Mouse (Mus musculus) cerebellum, adult 2 months (tissue): ENCODE measurements around the gene Sorcs2. TPM values are rescaled to one million over a fixed set of nuclear protein-coding genes. Genes with fewer than 3 reads are reported as not detected.

Experiments used
- DNase-seq, 2 experiments: peaks; one replicate each; pipeline ENCODE4 v3.0.0; 2021
- H3K27ac ChIP-seq: fragments of 200-500 bp; 2 replicates; pipeline ENCODE4 v1.5.1; 2012; ENCODE audit warnings: low read length, control low read depth, inconsistent platforms; ENCODE audit not compliant: insufficient read depth
- H3K27me3 ChIP-seq: fragments of 200-500 bp; 2 replicates; pipeline ENCODE4 v1.6.1; 2012; ENCODE audit warnings: inconsistent platforms, mild to moderate bottlenecking, low read length, moderate library complexity; ENCODE audit not compliant: control insufficient read depth, insufficient read depth
- H3K4me1 ChIP-seq: fragments of 200-500 bp; 2 replicates; pipeline ENCODE4 v1.6.1; 2011; ENCODE audit warnings: low read length; ENCODE audit not compliant: control insufficient read depth, insufficient read depth
- H3K4me3 ChIP-seq: fragments of 200-500 bp; replicated peaks from 2 replicates; pipeline ENCODE3; 2011; ENCODE audit warnings: mild to moderate bottlenecking, low read depth, low read length, control low read depth; ENCODE audit not compliant: insufficient read depth
- CTCF ChIP-seq: fragments of 200-500 bp; IDR thresholded peaks from 2 replicates; pipeline ENCODE4 v1.5.1; 2011; ENCODE audit warnings: low read depth, mild to moderate bottlenecking, control low read depth, low read length, moderate library complexity, borderline replicate concordance; ENCODE audit not compliant: insufficient read depth
- POLR2A ChIP-seq: fragments of 200-500 bp; IDR thresholded peaks from 2 replicates; pipeline ENCODE4 v1.6.1; 2011; ENCODE audit warnings: low read length, control low read depth, borderline replicate concordance; ENCODE audit not compliant: insufficient read depth
- WGBS: fragments of 180-500 bp; shearing (Covaris S2); methylation state at CpG from one replicate; pipeline ENCODE4 v1.1.7; 2018; 5-methylcytosine and 5-hydroxymethylcytosine counted together
- polyA plus RNA-seq: library from polyadenylated mRNA; depleted of rRNA; stranded (reverse); fragments of >200 nt; gene quantifications from 2 replicates; pipeline ENCODE4 v1.2.3, GENCODE M21; 2012

Gene Sorcs2
- polyA plus RNA-seq, 1 experiment: 8.7 TPM

DNA sequence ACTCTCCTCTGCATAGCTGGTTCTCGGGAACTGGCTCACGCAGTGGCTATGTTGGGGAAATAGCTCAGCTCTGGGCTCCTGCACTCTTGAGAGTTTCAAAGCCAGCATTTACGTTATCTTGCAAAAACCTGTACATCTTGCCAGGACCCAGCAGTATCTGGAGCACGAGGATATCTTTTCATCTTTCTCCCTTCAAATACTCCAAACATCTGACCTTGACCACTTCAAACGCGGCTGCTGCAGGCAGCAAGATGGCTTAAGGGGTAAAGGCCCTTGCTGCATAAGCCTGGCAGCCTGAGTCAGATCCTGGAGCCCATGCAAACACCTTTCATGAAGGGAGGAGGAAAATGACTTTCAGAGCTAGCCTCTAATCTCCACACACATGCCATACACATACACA lies 258.2 kb downstream of the Sorcs2 start:
- Histone ChIP-seq H3K27me3 (no peaks in the 10 kb centered on the region), H3K27ac (no peak overlapping the region), H3K4me3 (no peak overlapping the region), H3K4me1 (peaks cover 11% of the 10 kb centered on the region)
- no peak for DNase-seq
- TF ChIP-seq CTCF (no peak), POLR2A (no peak)
- WGBS: 82% methylated on average over 6 of the region's 6 CpGs

GRCm38 (mm10) chr5:36135874-36136542 lies 261.9 kb downstream of the Sorcs2 start:
- Histone ChIP-seq H3K4me3 (no peak overlapping the region), H3K4me1 (peaks cover 11% of the 10 kb centered on the region), H3K27ac (no peak overlapping the region), H3K27me3 (no peaks in the 10 kb centered on the region)
- no peak for DNase-seq
- TF ChIP-seq CTCF (no peak), POLR2A (no peak)
- 90% methylated on average over 3 of the region's 3 CpGs for WGBS

- Histone ChIP-seq H3K4me3 (no peak overlapping the region), H3K27ac (no peak overlapping the region), H3K27me3 (no peaks in the 10 kb centered on the region), H3K4me1 (peaks cover 19% of the 10 kb centered on the region)
- WGBS: 91% methylated on average over 6 of the region's 6 CpGs
- DNase-seq: no peak
- TF ChIP-seq POLR2A: no peak
- no peak for TF ChIP-seq CTCF
Observed at GRCm38 (mm10) chr5:36134302-36134701, 263.6 kb downstream of the Sorcs2 start.

- TF ChIP-seq CTCF: no peak
- TF ChIP-seq POLR2A: no peak
- peaks cover 19% of the 10 kb centered on the region for H3K4me1 ChIP-seq
- no peak overlapping the region for H3K27ac ChIP-seq
- H3K4me3 ChIP-seq: no peak overlapping the region
- 84% methylated on average over 2 of the region's 2 CpGs for WGBS
- no peaks in the 10 kb centered on the region; the same call in 1 of the 2 replicates for H3K27me3 ChIP-seq
- DNase-seq: no peak
Observed at GRCm38 (mm10) chr5:36133893-36134292, 264.0 kb downstream of the Sorcs2 start.

DNA sequence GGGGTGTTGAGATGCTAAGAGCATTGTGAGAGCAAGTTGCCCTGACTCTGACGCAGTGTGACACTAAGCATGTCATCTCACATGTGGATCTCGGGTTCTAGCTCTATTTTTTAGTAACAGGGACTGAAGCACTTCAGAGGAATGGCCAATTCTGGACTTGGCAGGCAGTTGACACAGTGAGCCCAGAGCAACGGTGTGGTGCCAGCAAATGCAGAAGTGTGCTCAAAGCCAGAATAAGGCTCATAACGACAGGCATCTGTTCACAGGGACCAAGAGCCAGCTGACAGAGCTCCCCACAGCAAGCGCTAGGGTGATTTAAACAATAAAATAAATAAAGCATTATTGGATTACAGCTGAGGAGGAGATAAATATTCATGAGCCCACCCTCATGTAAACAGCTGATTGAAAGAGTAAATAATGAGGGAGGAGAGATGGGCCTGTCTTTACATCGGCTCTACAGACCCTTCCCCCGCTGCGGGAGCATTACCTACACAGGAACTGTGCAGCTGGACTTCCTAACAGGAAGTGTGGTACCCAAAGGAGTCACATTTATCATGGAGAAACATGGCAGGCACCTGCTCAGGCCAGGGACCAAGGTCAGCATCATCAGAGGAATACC lies 267.4 kb downstream of the Sorcs2 start:
- 28% methylated on average over 8 of the region's 8 CpGs for WGBS
- no peaks in the 10 kb centered on the region; the same call in 1 of the 2 replicates for H3K27me3 ChIP-seq
- no peak overlapping the region for H3K4me3 ChIP-seq
- peak in 1 of 2 experiments; percentile 29 for DNase-seq
- H3K4me1 ChIP-seq: peaks cover 8% of the 10 kb centered on the region
- TF ChIP-seq POLR2A (no peak), CTCF (no peak)
- H3K27ac ChIP-seq: no peak overlapping the region

GRCm38 (mm10) chr5:36129661-36130060 lies 268.3 kb downstream of the Sorcs2 start:
- no peak for DNase-seq
- no peak for TF ChIP-seq CTCF
- TF ChIP-seq POLR2A: no peak
- H3K4me1 ChIP-seq: peaks cover 8% of the 10 kb centered on the region
- H3K27ac ChIP-seq: no peak overlapping the region
- H3K27me3 ChIP-seq: no peaks in the 10 kb centered on the region; the same call in 1 of the 2 replicates
- H3K4me3 ChIP-seq: no peak overlapping the region
- WGBS: 11% methylated on average over 2 of the region's 2 CpGs

DNA sequence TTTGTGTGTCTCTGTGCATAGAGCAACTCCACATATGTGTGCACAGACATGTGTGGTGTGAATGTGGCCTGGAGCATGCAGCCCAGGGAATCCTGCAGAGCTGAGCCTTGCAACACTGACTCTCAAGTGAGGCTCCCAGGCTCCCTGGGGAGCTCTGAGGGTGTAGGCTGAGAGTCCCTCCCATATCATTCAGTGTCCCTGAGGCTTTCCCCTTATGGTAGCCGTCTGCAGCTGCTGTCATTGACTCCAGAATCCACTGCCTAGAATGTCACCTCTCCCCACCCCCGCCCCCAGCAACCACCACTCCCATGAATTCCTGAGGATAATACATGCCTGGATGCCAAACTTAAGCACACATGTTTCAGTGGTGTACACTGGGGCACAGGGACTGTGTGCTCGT lies 269.4 kb downstream of the Sorcs2 start:
- Histone ChIP-seq H3K4me1 (peaks cover 8% of the 10 kb centered on the region), H3K27me3 (no peaks in the 10 kb centered on the region; the same call in 1 of the 2 replicates), H3K4me3 (no peak overlapping the region), H3K27ac (no peak overlapping the region)
- DNase-seq: no peak
- TF ChIP-seq POLR2A (no peak), CTCF (no peak)
- 90% methylated on average over 3 of the region's 3 CpGs for WGBS

DNA sequence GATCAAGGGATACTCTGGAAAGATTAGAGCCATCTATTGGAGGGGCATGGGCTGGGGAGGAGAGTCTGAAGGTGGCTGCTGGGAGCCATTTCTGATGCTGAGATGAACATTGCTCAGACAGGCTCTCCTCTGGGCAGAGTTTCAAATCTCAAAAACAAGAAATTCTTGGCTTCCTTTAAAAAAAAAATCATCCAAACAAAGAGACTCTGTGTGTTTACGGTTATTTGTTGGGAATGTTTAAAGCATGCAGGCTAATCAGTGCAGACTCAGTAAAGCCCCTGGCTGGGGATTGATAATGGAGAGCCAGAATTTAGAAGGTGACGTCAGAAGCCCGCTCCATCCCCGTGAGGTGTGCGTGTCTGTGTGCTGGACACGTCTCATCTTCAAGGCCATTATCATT lies 272.9 kb downstream of the Sorcs2 start:
- WGBS: 41% methylated on average over 6 of the region's 6 CpGs
- Histone ChIP-seq H3K27ac (no peak overlapping the region), H3K27me3 (no peaks in the 10 kb centered on the region; the same call in 1 of the 2 replicates), H3K4me1 (no peaks in the 10 kb centered on the region), H3K4me3 (no peak overlapping the region)
- no peak for TF ChIP-seq POLR2A
- no peak for DNase-seq
